Mouse (Mus musculus): ENCODE measurements around the gene Wfikkn1.
A peak's percentile ranks its signal among the peaks of the same experiment; 100 is the strongest.
"Not testable (repeated sequence)": the region's sequence is repeated elsewhere in the genome, so short reads cannot be mapped to it uniquely, and the experiment has no call there.

The Wfikkn1 gene

DNA sequence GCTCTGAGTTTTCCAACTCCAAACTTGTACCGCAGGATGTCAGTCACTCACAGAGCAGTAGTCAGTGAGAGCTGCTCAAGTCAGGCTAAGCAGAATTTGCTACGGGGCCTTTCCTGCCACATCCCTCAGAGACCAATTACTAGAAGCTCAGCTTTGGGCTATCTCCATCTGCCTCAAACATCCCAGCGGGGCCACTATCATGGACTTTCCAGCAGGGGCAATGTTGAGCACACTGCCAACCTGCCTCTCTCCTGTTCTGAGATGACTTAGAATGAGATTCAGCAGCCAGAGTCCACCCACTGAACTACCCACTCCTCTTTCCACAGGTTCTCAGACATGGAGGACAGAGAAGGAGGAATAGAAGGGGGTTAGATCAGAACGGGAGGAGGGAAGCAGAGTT lies 5.0 kb upstream of the Wfikkn1 start:
- DNase-seq (ENCODE audit: low spot score in 2 of 2) = no peak

DNA sequence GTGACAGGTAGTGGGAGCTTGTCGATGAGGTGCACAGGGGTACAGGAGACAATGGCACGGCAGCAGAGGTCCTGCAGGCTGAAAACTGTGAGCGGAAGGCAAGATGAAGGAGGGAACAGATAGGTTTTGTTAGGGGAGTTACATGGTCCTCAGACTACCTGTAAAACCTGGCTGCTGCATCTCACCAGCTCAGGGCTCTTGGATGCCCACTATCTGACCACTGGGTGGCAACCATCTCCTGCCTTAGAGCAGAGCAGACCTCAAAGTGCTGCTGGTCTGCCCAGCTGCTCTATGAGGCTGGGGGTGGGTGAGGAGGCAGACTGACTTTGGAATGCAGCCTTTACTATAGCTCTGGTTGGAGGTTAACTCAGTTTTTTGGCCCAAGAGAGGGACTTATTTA lies 3.2 kb upstream of the Wfikkn1 start:
- no peak for DNase-seq (ENCODE audit: low spot score in 2 of 2)

DNA sequence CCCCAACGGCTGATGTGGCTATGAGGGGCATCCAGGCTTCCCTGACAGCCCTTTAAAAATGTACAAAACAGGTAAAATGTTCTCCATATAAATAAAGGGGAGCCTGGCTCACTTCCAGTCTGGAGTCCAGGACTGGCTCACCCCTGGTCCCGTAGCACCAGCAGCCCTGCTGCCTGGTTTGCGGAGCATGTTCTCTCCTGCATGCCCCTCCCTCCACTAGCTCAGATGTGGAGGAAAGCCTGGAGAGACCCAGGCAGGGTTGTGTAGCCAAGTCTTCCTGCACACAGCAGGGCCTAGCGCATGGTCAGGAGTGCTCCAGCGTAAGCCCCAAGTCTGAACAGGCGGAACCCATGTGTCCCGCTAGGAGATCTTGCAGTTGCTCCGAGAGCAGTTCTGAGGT lies 2.6 kb upstream of the Wfikkn1 start:
- DNase-seq (ENCODE audit: low spot score in 2 of 2) = no peak

DNA sequence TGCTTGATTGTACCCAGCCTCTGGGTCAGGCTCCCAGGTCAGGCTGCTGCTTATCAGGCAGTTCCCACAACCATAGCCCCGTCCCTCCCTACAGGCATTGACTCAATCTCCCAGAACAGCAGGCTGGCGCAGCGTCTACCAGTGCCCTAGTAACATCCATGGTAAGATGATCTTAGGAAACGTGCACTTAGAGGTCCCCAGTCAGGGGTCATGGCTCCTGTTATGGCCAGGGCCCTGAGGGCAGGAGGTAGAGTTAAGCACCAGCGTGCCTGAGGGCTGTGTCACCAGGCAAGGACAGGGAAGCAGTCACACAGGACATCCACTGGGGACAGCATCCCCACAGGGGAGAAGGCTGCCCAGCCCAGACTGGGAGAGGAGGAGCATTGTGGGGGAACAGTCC lies 1.6 kb upstream of the Wfikkn1 start:
- DNase-seq (ENCODE audit: low spot score in 2 of 2) = no peak

DNA sequence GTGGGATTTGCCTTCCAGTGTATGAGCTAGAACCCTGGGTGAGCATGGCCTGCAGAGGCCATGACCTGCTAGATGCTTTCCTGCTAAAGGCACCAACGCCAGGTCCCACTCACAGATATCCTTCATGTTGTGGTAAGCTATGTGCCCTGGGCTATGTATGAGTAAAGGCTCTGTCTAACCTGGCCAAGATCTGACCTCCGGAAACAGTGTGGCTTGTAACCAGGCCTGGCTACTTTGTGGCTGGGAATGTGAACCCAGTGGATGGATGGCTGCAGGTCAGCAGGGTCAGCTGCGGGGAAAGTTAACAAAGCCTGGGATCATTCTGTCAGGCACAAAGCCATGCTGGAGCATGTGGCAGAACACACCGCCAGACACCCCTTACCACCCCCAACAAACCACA lies 1.0 kb upstream of the Wfikkn1 start:
- DNase-seq (ENCODE audit: low spot score in 2 of 2) = no peak

DNA sequence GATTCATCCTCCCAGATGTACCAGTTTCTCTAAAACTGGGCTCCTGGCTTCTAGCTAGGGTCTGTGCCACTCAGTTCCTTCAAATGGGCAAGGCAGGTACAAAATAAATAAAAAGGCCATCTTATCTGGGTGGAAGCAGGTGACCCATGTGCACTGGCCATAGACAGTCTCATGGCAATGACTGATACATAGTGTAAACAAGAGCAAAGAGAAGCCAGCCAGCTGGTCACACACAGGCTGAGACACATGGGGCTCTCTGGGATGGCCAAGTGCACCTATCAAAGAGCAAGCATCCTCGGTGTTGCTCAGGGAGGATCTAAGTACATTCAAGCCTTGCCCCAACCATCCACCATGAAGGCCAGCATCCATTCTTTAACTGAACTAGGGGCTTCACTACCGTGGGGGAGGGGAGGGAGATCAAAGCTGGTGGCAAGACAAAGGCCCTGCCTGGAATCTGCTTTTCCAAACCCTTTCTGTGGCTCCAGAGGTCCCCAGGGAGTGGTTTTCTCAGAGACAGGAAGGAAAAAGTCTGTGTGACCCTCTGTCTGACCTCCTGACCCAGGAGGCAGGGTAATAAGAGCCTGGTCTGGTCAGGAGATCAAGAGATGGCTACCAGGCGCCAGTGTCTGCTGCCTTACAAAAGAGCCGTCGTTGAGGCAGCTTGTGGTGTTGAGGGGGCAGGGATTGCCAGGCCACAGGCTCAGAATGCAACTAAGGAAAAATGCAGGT lies 419 bp upstream of the Wfikkn1 start:
- no peak for DNase-seq (ENCODE audit: low spot score in 2 of 2)

DNA sequence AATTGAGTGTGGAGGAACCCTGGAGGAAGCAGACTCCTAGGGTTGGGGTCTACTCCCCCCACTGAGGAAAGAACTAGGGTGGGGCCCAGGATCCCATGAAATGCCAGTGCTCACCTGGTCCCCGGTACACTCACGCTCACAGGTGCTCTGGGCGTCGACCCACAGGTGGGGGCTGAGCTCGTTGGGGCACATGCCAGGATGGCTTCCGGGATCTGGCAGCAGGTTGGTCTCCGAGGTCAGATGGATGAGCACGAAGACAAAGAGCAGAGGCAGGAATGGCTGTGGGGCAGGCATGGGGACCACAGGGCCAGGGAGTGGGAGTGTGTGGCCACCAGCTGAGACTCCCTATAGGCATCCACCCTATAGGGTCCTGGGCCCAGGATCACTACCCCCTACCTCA lies 908 bp downstream of the Wfikkn1 start:
- no peak for DNase-seq (ENCODE audit: low spot score in 2 of 2)

DNA sequence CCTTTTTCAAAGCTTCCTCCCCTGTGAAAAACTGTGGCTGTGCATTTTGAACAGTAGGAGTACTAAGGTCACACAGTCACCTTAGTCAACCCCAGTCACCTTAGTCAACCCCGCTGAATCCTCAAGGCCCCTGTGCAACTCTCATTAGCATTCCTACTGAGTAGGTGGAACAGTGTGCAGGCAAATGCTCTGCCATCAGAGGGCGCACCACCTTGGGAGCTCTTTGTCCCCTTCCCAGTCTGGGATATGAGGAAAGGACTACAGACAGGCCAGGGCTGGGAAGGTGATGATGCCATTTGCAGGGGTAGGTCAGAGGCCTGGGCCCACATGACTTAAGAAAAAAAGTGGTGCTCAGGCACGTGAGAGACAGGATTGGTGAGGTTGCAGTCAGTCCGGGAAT lies 1.4 kb downstream of the Wfikkn1 start:
- no peak for DNase-seq (ENCODE audit: low spot score in 2 of 2)

DNA sequence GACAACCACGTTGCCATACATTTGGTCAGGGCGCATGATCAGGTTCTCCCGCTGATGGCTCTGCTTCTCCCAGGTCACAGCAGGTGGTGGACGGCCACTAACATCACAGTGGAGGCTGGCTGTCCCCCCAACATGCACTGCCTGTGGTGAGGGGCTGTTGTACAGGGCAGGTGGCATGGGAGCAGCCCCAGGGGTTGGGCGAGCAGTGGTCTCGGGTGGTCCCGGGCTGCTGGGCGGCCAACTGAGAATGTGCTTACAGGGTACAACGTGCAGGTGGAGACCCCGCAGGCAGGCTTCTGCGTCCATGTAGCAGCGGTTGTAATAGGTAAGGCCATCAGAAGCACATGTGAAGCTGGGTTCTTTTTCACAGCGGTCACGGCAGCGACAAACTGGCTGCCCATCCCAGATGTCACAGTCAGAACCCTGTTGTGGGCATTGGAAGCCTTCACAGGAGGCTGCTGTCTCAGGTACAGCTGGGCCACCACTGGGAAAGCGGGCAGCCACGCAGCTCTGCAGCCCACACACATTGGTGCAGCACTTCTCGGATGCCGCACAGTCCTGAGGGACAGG lies 2.0 kb downstream of the Wfikkn1 start:
- no peak for DNase-seq (ENCODE audit: low spot score in 2 of 2)

DNA sequence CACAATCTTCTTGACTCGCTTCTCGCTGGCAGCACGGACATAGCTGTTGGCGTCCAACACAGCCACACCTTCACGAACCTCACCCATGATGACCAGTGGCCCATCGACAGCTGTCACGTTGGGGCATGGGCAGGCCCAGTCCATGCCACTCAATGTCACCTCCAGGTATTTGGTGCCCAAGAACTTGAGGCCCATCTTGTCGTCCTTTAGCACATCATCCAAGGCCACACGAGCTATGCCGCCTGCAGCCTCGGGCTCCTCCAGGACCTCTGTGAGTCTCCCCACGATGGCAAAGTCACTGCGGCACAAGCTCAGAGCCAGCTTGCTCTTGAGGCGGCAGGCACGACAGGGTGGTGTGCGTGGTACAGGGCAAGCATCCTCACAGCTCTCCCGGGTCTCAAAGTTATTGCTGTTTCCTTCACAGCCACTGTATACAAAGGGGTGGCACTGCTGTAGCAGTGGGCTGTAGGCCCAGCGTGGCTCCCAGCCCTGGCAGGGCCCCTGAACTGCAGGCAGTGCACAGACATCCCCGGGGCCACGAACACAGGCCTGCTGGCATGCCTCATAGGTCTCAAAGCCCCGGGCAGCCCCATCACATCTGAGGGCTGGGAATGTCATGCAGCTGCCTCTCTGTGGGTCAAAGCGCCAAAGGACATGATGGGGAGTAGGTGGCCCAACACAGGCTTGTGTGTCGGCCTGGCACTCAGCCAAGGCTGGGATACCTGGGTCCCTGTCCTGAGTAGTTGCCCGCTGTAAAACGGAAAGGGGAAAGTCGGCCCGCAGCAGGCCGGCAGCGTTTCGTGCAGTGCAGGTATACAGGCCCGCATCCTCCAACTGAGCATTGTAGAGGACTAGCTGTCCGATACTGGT lies 2.7 kb downstream of the Wfikkn1 start:
- DNase-seq (ENCODE audit: low spot score in 2 of 2) = no peak

DNA sequence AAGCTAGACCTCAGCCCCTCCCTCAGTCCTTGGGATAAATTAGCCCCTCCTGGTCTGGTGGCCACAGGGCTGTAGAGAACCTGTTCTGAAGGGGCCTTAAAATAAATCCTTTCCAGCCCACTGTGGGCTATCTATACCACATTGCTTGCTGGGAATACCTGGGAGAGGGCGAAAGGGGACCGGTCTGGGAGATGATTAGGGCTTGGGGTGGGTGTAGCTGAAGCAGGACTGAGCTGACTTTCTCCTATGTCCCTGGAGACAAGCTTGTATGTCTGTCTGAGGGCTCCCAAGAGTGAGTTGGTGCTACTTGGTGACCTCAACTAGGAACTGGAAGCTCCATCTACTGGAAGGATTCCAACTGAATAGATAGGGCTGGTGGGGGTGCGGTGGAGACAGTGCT lies 3.6 kb downstream of the Wfikkn1 start:
- no peak for DNase-seq (ENCODE audit: low spot score in 2 of 2)

DNA sequence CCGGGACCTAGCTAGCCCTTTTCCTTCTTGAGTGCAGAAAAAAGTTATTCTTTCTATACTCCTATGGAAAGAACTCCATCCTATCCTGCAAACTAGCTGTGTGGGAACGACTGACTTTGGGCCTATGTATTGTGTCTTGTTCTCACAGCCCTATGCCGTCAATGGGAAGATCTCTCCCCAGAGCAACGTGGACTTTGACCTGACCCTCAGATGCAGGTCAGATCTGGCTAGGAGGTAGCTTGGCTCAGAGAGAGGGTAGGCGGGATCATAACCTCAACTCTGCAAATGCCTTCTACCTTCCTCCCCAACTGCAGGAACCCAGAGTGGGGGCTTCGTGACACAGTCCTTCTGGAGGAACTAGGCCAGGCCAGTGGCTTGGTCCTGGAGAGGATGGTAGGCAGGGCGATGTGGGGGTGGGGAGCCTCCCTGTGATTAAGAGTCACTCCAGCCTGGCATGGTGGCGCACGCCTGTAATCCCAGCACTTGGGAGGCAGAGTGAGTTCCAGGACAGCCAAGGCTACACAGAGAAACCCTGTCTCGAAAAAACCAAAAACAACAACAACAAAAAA lies 4.2 kb downstream of the Wfikkn1 start:
- DNase-seq (ENCODE audit: low spot score in 2 of 2) = no peak

DNA sequence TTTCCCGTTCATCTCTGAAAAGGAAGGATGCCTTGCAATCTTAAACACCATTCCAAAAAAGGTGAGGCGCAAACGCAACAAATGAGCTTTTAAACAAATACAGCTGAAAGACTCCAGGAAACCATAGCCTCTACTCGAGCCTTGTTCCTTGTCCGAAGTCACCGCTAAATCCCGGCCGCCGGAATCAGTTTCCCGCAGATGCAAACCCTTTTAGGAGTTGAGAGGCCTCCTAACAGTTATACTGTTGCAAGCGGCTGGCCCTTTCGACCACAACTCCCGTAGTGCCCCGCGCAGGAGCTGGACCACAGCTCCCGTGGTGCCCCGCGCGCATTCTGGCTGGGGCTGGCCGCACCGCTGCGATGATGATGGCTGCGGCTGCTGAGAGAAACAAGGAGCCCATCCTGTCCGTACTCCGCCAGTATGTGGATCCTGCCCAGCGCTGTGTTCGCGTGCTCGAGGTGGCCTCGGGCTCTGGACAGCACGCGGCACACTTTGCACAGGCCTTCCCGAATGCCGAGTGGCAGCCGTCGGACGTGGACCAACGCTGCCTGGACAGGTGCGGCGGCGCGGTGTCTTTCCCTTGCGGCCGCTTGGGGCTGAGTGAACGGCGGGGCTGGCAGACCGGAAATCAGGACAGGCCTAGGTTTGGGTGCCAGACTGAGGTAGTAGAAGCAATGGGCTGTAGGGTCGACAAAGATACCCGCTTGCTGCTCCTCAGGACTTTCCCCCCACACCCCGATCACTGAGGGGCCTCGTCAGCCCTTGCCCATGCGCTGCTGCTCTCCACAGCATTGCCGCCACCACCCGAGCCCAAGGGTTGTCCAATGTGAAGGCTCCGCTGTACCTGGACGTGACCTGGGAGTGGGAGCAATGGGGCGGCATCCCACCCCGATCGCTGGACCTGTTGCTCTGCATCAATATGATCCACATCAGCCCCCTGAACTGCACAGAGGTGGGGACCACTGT lies 5.2 kb downstream of the Wfikkn1 start:
- DNase-seq (ENCODE audit: low spot score in 2 of 2) = peak; percentile 89

DNA sequence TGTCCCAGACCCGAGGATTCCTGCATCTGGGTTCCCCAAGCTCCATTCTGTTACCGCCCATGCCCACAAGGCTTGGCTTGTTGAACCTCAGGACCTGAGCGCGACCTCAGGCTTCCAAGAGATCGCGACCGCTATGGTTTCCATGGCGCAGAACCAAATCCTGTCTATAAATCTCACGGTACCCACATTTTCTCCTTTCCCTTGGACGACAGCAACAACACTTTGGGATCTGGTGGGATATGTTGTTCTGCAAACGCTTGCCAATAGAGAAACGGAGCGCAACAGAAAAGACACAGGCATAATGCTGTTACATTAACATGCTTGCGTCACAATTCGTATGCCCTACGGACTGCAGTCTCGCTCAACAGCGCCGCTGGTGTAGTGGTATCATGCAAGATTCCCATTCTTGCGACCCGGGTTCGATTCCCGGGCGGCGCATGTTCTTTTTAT lies 5.9 kb downstream of the Wfikkn1 start, which contains the start of gene Mettl26:
TSS of gene Mettl26 (plus strand) at position 354 of the 450 bp plus-strand sequence.
- DNase-seq (ENCODE audit: low spot score in 2 of 2) = peak; percentile 88 to 95

DNA sequence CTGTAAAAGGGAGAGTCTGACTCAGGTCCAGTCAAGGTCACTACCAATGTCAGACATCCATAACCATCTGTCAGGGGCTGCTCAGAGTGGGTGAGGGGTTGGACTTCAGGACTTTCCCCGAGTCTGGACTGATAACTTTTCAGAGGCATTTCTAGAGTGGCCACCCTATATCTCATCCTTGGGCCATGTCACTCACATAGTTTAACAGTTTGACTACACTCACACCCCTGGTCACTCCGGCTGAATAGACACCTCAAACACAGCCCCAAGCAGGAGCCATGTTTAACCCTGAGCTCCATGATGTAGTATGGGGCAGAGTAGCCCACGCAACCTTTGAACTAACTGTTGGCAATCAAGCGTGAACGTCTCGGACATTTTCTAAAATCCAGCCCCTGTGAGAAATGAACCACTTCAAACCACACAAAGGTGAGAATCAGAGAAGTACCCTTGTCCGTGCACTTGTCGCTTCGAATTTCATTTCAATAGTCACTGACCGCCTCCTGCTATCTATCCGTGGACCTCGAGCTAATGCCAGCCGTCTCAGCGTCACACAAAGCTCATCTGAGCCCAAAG lies 6.4 kb downstream of the Wfikkn1 start:
- no peak for DNase-seq (ENCODE audit: low spot score in 2 of 2)

DNA sequence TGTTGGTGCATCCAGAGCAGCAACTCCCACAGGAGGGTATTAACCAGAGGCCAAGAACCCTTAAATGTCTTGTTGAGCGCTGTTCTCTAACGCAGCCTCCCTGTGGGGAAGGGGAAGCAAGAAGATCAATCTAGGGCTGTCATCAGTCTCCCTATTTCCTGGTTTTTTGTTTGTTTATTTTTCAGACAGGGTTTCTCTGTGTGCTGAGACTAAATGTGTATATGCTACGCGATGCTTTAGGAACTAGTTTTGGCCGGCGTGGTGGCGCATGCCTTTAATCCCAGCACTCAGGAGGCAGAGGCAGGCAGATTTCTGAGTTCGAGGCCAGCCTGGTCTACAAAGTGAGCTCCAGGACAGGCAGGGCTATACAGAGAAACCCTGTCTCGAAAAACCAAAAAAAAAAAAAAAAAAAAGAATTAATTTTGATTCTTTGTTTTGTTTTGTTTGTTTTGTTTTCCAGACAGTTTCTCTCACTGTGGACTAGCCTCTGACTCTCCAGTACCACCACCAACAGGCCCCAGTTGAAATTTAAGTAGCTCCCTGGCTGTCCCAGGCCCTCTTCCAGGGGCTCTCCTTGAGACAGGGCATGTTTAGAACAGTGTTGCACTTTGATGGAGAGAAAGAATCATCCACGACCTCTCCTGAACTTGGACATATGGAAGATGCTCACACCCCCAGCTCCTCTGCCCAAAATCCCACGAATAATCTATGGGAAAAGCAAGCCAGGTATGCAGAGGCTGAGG lies 7.1 kb downstream of the Wfikkn1 start:
- no peak for DNase-seq (ENCODE audit: low spot score in 2 of 2)

DNA sequence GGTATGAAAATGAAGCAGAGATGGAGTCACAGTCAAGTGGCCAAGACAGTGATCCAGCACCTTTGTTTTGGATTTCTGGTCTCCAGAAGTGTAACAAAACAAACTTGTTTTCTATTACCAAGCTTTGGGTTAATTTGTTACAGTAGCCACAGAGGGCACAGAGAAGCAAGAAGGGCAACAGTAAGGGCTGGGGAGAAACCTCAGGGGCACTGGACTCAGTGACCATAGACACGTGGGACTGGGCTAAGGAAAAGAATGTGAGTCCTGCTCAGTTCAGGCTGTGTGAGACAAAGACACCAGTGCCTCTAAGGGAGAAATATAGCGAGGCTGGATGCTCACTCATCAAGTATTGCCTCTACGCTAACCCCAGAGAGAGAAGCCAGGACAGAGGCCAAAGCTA lies 8.0 kb downstream of the Wfikkn1 start:
- no peak for DNase-seq (ENCODE audit: low spot score in 2 of 2)

DNA sequence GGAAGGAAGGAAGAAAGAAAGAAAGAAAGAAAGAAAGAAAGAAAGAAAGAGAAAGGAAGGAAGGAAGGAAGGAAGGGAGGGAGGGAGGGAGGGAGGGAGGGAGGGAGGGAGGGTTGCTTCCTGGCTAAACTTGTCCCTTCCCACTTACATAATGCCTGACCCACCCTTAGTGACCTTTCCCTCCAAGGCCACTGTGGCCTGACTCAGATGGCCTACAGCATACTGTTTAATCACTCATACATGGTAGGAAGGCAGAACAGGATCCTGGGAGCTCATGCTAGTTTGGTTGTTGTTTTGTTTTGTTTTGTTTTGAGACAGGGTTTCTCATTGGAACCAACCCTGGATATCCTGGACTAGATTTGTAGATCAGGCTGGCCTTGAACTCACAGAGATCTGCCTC lies 9.1 kb downstream of the Wfikkn1 start:
- DNase-seq (ENCODE audit: low spot score in 2 of 2) = not testable (repeated sequence)

DNA sequence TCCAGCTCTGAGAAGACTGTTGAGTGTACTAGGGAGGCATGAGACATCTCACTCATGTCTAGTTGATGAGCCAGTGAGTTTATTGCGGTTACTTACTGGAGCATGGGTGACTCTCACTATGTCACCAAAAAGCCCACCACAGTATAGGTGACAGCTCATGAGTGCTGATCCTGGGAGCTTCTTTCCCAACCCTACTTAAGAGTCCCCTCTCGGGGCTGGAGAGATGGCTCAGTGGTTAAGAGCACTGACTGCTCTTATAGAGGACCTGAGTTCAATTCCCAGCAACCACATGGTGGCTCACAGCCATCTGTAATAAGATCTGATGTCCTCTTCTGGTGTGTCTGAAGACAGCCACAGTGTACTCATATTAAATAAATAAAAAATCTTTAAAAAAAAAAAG lies 10.7 kb downstream of the Wfikkn1 start:
- DNase-seq (ENCODE audit: low spot score in 2 of 2) = no peak

DNA sequence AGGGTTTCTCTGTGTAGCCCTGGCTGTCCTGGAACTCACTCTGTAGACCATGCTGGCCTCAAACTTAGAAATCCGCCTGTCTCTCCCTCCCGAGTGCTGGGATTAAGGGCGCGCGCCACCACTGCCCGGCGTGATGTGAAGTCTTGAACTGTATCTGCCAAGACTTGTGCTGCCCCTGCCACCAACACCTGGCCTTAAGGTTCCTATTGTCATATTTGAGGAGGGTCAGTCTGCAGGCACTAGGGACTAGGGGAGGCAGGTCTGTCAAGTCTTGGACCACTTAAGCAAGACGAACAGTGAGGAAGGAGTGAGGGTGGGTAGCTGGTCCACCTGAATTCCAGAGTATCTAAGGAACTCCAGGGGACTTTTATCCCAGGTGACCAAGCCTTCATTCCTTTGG lies 11.2 kb downstream of the Wfikkn1 start:
- no peak for DNase-seq (ENCODE audit: low spot score in 2 of 2)
